Mouse (Mus musculus): ENCODE data around the gene Adamtsl1. TPM values are rescaled to one million over a fixed set of nuclear protein-coding genes. Genes with fewer than 3 reads are reported as not detected.

The Adamtsl1 gene
- polyA plus RNA-seq, 1 experiment from 2014 or later, result 4.9 TPM

DNA sequence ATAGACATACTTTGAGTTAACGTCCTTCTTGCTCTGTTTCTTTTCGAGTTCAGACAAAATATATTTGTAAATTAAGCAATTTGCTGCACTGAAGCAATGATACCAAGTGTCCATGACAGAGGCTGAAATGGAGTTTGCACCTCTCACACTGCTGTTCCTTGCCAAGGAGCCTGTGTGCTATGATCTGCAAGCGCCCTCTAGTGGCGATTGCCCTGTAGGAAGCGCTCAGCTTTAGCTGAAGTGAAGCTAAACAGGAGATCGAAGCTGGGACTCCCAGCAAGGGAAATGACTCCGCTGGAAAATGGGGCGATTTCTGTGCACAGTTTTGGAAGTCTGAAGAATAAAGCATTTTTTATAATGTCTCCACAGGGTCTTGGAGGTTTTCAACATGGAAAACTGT, 287.8 kb downstream of the Adamtsl1 start:
- Histone ChIP-seq H3K9ac (ENCODE audit: low read length) (no peak overlapping the region), H3K36me3 (ENCODE audit: control insufficient read depth, insufficient read depth, low read length) (no peaks in the 10 kb centered on the region), H3K27ac (ENCODE audit: low read depth, low read length) (no peak overlapping the region), H3K4me3 (ENCODE audit: low read depth, low read length) (no peak overlapping the region), H3K9me3 (ENCODE audit: control insufficient read depth, low read length) (no peaks in the 10 kb centered on the region), H3K4me1 (ENCODE audit: control insufficient read depth, insufficient read depth, low read length) (no peaks in the 10 kb centered on the region), H3K27me3 (ENCODE audit: control insufficient read depth, insufficient read depth, low read length) (no peaks in the 10 kb centered on the region; the same call in 1 of the 2 replicates), H3K4me2 (no peak overlapping the region)
- ATAC-seq (ENCODE audit: low FRiP score) (peak; percentile 86), DNase-seq (ENCODE audit: low spot score, missing footprints) (peak; percentile 97)
- 3% methylated on average over 8 of the region's 8 CpGs for WGBS

DNA sequence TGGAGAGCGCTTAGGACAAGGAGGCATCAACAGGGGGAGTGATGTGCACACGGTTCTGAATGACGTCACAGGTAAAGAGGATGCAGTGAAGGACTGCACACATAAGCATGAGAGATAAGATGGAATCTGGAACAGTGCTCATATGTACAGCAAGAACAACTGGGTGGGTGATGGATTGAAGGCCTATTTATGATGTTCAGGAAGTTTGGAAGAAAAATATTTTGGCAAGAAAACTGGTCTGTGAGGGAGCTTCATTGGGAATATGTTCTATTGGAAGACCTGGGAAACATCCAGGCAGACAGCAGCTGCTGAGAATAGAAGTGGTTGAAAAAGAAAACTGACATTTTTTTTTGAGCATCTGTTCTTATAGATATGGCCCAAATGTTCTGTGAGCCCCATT, 300.4 kb downstream of the Adamtsl1 start:
- no peak overlapping the region for H3K4me2 ChIP-seq
- H3K4me3 ChIP-seq (ENCODE audit: low read depth, low read length), result no peak overlapping the region
- H3K27ac ChIP-seq (ENCODE audit: low read depth, low read length), result no peak overlapping the region
- ATAC-seq (ENCODE audit: low FRiP score) (no peak), DNase-seq (ENCODE audit: low spot score, missing footprints) (peak; percentile 2)
- no peaks in the 10 kb centered on the region for H3K4me1 ChIP-seq (ENCODE audit: control insufficient read depth, insufficient read depth, low read length)
- WGBS, result 82% methylated on average over 3 of the region's 3 CpGs
- no peak overlapping the region for H3K9ac ChIP-seq (ENCODE audit: low read length)
- no peaks in the 10 kb centered on the region for H3K9me3 ChIP-seq (ENCODE audit: control insufficient read depth, low read length)
- H3K36me3 ChIP-seq (ENCODE audit: control insufficient read depth, insufficient read depth, low read length), result no peaks in the 10 kb centered on the region
- no peaks in the 10 kb centered on the region for H3K27me3 ChIP-seq (ENCODE audit: control insufficient read depth, insufficient read depth, low read length)

DNA sequence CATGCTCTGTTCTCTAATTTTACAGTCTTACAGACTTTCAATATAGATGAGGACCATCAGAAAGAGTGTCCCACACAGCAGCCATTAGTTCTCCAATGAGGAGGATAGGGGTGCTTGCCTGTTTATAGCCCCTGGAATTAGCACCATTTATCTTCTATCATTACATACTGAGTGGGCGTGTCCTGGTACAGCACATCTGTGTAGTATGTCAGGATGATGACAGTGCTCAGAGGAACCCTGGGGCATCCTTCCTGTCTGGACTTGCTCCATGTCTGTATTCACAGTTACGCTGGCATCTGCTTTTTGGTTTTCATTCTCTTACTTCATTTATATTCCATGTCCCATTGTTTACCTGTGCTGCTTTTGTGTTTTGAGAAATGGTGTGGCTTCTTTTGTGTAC, 304.5 kb downstream of the Adamtsl1 start:
- H3K9me3 ChIP-seq (ENCODE audit: control insufficient read depth, low read length), result no peaks in the 10 kb centered on the region
- no peaks in the 10 kb centered on the region for H3K27me3 ChIP-seq (ENCODE audit: control insufficient read depth, insufficient read depth, low read length)
- H3K36me3 ChIP-seq (ENCODE audit: control insufficient read depth, insufficient read depth, low read length), result no peaks in the 10 kb centered on the region
- no peak for ATAC-seq (ENCODE audit: low FRiP score)
- H3K4me2 ChIP-seq, result no peak overlapping the region
- no peak overlapping the region for H3K9ac ChIP-seq (ENCODE audit: low read length)
- no peak overlapping the region for H3K4me3 ChIP-seq (ENCODE audit: low read depth, low read length)
- no peak overlapping the region for H3K27ac ChIP-seq (ENCODE audit: low read depth, low read length)
- 80% methylated on average over 2 of the region's 2 CpGs for WGBS
- H3K4me1 ChIP-seq (ENCODE audit: control insufficient read depth, insufficient read depth, low read length), result no peaks in the 10 kb centered on the region
- DNase-seq (ENCODE audit: low spot score, missing footprints), result no peak

DNA sequence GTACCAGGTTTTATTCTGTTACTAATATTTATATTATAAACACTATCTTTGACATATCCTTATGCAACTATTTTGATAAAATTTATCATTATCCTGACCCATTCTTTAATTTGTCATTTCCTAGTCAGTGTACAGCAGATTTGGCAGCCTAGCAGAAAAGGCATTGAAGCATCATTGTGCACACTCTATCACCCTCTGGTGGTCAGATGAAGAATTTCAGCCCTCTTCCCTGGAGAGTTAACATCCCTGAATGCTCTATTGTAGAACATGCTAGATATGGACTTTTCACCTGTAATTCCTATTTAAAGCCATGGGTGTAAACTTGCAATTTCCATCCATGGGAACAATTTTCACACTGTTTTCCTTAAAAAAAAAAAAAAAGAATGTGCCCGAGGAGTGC, 305.2 kb downstream of the Adamtsl1 start:
- 0 out of 2 replicates have a peak, but pooled peaks have one; percentile 44 for ATAC-seq (ENCODE audit: low FRiP score)

DNA sequence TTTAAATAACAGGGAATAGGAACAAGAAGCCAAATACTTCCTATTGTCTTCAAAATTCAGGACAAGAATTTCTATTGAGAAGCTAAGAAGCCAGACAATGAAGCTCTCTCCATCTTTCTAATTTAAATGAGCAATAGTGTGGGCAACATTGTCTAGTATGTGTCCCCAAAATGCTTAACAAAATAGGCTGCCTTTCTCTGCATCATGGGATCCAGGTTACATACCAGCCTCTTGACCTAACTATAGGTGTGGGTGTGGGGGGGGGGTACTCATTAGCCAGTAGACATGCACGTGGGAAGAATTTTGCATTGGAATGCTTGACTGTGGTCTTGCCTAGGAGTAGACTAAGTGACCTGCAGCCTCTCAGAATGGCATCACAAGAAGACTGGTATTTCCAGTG, 305.9 kb downstream of the Adamtsl1 start:
- no peak for ATAC-seq (ENCODE audit: low FRiP score)
- Histone ChIP-seq H3K27ac (ENCODE audit: low read depth, low read length) (no peak overlapping the region), H3K9me3 (ENCODE audit: control insufficient read depth, low read length) (no peaks in the 10 kb centered on the region), H3K27me3 (ENCODE audit: control insufficient read depth, insufficient read depth, low read length) (no peaks in the 10 kb centered on the region), H3K4me3 (ENCODE audit: low read depth, low read length) (no peak overlapping the region), H3K4me2 (no peak overlapping the region), H3K4me1 (ENCODE audit: control insufficient read depth, insufficient read depth, low read length) (no peaks in the 10 kb centered on the region), H3K9ac (ENCODE audit: low read length) (no peak overlapping the region), H3K36me3 (ENCODE audit: control insufficient read depth, insufficient read depth, low read length) (no peaks in the 10 kb centered on the region)
- WGBS, result 39% methylated on average over 1 of the region's 1 CpGs
- DNase-seq (ENCODE audit: low spot score, missing footprints), result no peak

More for the DNA sequence above, 305.2 kb downstream of the Adamtsl1 start:
- peak; percentile 92 for DNase-seq (ENCODE audit: low spot score, missing footprints)
- no peaks in the 10 kb centered on the region for H3K27me3 ChIP-seq (ENCODE audit: control insufficient read depth, insufficient read depth, low read length)
- no peak overlapping the region for H3K4me2 ChIP-seq
- H3K4me3 ChIP-seq (ENCODE audit: low read depth, low read length), result no peak overlapping the region
- H3K36me3 ChIP-seq (ENCODE audit: control insufficient read depth, insufficient read depth, low read length), result no peaks in the 10 kb centered on the region
- no peaks in the 10 kb centered on the region for H3K4me1 ChIP-seq (ENCODE audit: control insufficient read depth, insufficient read depth, low read length)
- H3K9ac ChIP-seq (ENCODE audit: low read length), result no peak overlapping the region
- WGBS, result 83% methylated on average over 1 of the region's 1 CpGs
- no peak overlapping the region for H3K27ac ChIP-seq (ENCODE audit: low read depth, low read length)
- no peaks in the 10 kb centered on the region for H3K9me3 ChIP-seq (ENCODE audit: control insufficient read depth, low read length)

DNA sequence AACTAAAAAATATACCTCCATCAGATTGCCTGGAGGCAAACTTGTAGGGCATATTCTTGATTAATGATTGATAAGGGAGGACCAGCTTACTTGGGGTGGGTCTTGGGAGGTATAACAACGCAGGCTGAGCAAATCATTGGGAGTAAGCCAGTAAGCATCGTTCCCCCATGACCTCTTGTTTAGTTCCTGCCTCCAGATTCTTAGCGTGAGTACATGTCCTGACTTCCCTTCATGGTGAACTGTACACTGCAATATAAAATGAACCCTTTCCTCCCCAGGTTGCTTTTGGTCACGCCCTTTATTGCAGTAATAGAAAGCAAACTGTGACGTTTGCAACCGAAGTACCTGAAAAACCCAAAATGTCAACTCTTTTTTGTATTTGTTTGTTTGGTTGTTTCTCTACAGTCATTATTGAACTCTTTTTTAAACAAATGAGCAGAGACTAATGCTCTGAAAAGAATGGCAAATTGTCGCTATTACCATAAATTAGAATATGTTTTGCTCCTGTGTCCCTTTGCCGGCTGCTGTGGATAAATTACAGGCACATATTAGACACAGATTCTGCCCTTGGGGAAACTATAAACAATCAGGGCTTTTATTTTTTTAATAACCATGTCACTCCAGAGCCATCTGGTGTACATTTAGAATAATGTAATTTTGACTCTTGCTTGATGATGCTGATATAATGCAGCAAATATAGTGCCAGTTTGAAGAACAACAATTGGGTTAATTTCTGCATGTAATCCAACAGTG, 310.2 kb downstream of the Adamtsl1 start:
- no peak overlapping the region for H3K9ac ChIP-seq (ENCODE audit: low read length)
- no peak overlapping the region for H3K27ac ChIP-seq (ENCODE audit: low read depth, low read length)
- H3K36me3 ChIP-seq (ENCODE audit: control insufficient read depth, insufficient read depth, low read length), result no peaks in the 10 kb centered on the region
- no peaks in the 10 kb centered on the region for H3K27me3 ChIP-seq (ENCODE audit: control insufficient read depth, insufficient read depth, low read length)
- DNase-seq (ENCODE audit: low spot score, missing footprints), result no peak
- H3K9me3 ChIP-seq (ENCODE audit: control insufficient read depth, low read length), result no peaks in the 10 kb centered on the region
- 91% methylated on average over 8 of the region's 8 CpGs for WGBS
- no peak overlapping the region for H3K4me3 ChIP-seq (ENCODE audit: low read depth, low read length)
- no peaks in the 10 kb centered on the region for H3K4me1 ChIP-seq (ENCODE audit: control insufficient read depth, insufficient read depth, low read length)
- H3K4me2 ChIP-seq, result no peak overlapping the region
- no peak for ATAC-seq (ENCODE audit: low FRiP score)

DNA sequence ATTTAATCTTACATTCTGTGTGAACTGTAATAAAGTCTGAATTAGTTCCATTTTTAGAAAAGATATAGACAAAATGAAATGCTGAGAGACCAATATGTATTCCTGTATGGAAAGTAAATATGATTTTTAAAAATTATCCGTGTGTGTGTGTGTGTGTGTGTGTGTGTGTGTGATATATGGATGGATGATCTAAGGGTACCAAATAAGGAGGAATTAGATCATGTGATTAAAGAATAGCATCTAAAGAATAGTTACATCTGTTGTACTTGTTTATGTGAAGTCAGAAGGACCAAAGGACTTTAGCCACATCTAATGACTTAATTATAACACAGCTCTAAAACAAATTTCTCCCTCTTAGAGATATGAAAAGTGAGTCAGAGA, 310.7 kb downstream of the Adamtsl1 start:
- H3K4me2 ChIP-seq, result no peak overlapping the region
- H3K27ac ChIP-seq (ENCODE audit: low read depth, low read length), result no peak overlapping the region
- no peak overlapping the region for H3K9ac ChIP-seq (ENCODE audit: low read length)
- no peaks in the 10 kb centered on the region for H3K27me3 ChIP-seq (ENCODE audit: control insufficient read depth, insufficient read depth, low read length)
- H3K36me3 ChIP-seq (ENCODE audit: control insufficient read depth, insufficient read depth, low read length), result no peaks in the 10 kb centered on the region
- 89% methylated on average over 1 of the region's 1 CpGs for WGBS
- H3K4me1 ChIP-seq (ENCODE audit: control insufficient read depth, insufficient read depth, low read length), result no peaks in the 10 kb centered on the region
- H3K4me3 ChIP-seq (ENCODE audit: low read depth, low read length), result no peak overlapping the region
- H3K9me3 ChIP-seq (ENCODE audit: control insufficient read depth, low read length), result no peaks in the 10 kb centered on the region
- ATAC-seq (ENCODE audit: low FRiP score) (no peak), DNase-seq (ENCODE audit: low spot score, missing footprints) (no peak)

DNA sequence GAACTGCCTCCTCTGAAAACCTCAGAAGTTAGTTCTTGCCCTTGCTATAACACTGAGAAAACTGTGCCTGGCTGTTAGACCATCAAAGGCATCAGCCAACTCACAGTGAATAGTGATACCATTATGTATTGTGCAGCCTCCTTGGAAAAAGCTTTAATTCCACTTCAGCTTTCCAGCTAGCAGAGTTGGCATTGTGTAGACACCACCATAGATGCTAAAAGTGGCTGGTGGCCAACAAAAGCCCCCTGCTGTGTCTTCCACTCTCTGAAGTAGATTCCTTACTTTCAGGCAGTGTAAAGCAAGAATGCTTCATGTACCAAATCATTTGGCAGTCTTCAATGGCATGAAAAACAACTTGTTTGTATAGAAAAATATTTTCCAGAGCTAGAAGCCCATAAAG, 323.1 kb downstream of the Adamtsl1 start:
- H3K27ac ChIP-seq (ENCODE audit: low read depth, low read length), result no peak overlapping the region
- no peak overlapping the region for H3K4me3 ChIP-seq (ENCODE audit: low read depth, low read length)
- H3K36me3 ChIP-seq (ENCODE audit: control insufficient read depth, insufficient read depth, low read length), result no peaks in the 10 kb centered on the region
- H3K27me3 ChIP-seq (ENCODE audit: control insufficient read depth, insufficient read depth, low read length), result no peaks in the 10 kb centered on the region
- H3K4me1 ChIP-seq (ENCODE audit: control insufficient read depth, insufficient read depth, low read length), result no peaks in the 10 kb centered on the region
- no peaks in the 10 kb centered on the region for H3K9me3 ChIP-seq (ENCODE audit: control insufficient read depth, low read length)
- no peak for DNase-seq (ENCODE audit: low spot score, missing footprints)
- no peak overlapping the region for H3K4me2 ChIP-seq
- ATAC-seq (ENCODE audit: low FRiP score), result no peak
- H3K9ac ChIP-seq (ENCODE audit: low read length), result no peak overlapping the region

DNA sequence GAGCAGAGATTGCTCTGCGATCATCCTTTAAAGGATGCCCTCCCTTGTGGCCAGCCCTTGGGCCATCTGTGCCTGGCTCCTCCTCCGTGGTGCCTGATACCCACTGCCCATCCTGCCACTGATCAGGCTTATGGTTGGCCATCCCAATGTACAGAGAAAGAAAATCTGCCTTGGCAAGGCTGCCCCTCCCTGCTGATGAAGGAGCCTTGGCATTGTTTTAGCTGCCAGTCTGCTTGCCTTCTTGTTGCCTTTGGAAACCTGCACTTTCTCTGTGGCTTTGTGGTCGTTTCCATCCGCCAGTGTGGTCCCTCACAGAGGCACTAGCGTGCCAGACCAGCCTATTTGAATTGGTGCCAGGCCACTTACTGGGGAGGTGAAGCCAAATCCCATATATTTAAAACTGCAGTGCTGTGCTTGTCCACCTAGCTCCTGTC, 323.6 kb downstream of the Adamtsl1 start:
- no peaks in the 10 kb centered on the region for H3K4me1 ChIP-seq (ENCODE audit: control insufficient read depth, insufficient read depth, low read length)
- no peak for DNase-seq (ENCODE audit: low spot score, missing footprints)

More for the DNA sequence above, 323.6 kb downstream of the Adamtsl1 start:
- no peak overlapping the region for H3K4me3 ChIP-seq (ENCODE audit: low read depth, low read length)
- no peak overlapping the region for H3K27ac ChIP-seq (ENCODE audit: low read depth, low read length)
- no peak overlapping the region for H3K9ac ChIP-seq (ENCODE audit: low read length)
- H3K4me2 ChIP-seq, result no peak overlapping the region
- no peaks in the 10 kb centered on the region for H3K9me3 ChIP-seq (ENCODE audit: control insufficient read depth, low read length)
- WGBS, result 78% methylated on average over 5 of the region's 5 CpGs
- H3K36me3 ChIP-seq (ENCODE audit: control insufficient read depth, insufficient read depth, low read length), result no peaks in the 10 kb centered on the region
- no peak for ATAC-seq (ENCODE audit: low FRiP score)
- H3K27me3 ChIP-seq (ENCODE audit: control insufficient read depth, insufficient read depth, low read length), result no peaks in the 10 kb centered on the region
